Mouse (Mus musculus): ENCODE data around the gene D330020A13Rik. TPM values are rescaled to one million over a fixed set of nuclear protein-coding genes. Genes with fewer than 3 reads are reported as not detected.
"Not testable (repeated sequence)": the region's sequence is repeated elsewhere in the genome, so short reads cannot be mapped to it uniquely, and the experiment has no call there.

The D330020A13Rik gene
- total RNA-seq, 2 experiments from 2014 or later, result not detected

GRCm38 (mm10) chr6:120291396-120292009, 2.7 kb upstream of the D330020A13Rik start:
- intact Hi-C loops (cut with DNase I), result no loop called here

GRCm38 (mm10) chr6:120294785-120295133, 595 bp downstream of the D330020A13Rik start:
- intact Hi-C loops (cut with DNase I), result no loop called here
- DNase-seq (ENCODE audit: extremely low spot score in 1 of 2, low spot score in 2 of 2), result peak in 1 of 2 experiments; percentile 46

More at GRCm38 (mm10) chr6:120291396-120292009, 2.7 kb upstream of the D330020A13Rik start:
- DNase-seq (ENCODE audit: extremely low spot score in 1 of 2, low spot score in 2 of 2), result no peak

GRCm38 (mm10) chr6:120296589-120296988, 2.4 kb downstream of the D330020A13Rik start:
- intact Hi-C loops (cut with DNase I); DNase-seq (ENCODE audit: extremely low spot score in 1 of 2, low spot score in 2 of 2): not testable (repeated sequence)

- intact Hi-C loops (cut with DNase I), result loop anchor here (2.0 to 5.0 kb wide), 3 partner anchors 78 to 299 kb away; partner anchors contain the start of gene Wnk1
- DNase-seq (ENCODE audit: extremely low spot score in 1 of 2, low spot score in 2 of 2), result peak; percentile 34 to 49
These were observed 7.0 kb downstream of the D330020A13Rik start for GRCm38 (mm10) chr6:120301137-120301536.

GRCm38 (mm10) chr6:120302755-120303316, 8.7 kb downstream of the D330020A13Rik start:
- intact Hi-C loops (cut with DNase I), result loop anchor here (5.0 kb wide), 2 partner anchors 266 to 301 kb away; partner anchors contain the start of gene Wnk1

GRCm38 (mm10) chr6:120306859-120307594, 12.9 kb downstream of the D330020A13Rik start:
- no peak for DNase-seq (ENCODE audit: extremely low spot score in 1 of 2, low spot score in 2 of 2)
- intact Hi-C loops (cut with DNase I), result no loop called here

More at GRCm38 (mm10) chr6:120302755-120303316, 8.7 kb downstream of the D330020A13Rik start:
- DNase-seq (ENCODE audit: extremely low spot score in 1 of 2, low spot score in 2 of 2), result peak in 1 of 2 experiments; percentile 23

GRCm38 (mm10) chr6:120309338-120309737, 15.2 kb downstream of the D330020A13Rik start:
- intact Hi-C loops (cut with DNase I), result no loop called here
- no peak for DNase-seq (ENCODE audit: extremely low spot score in 1 of 2, low spot score in 2 of 2)

- intact Hi-C loops (cut with DNase I), result no loop called here
These were observed 15.6 kb downstream of the D330020A13Rik start for GRCm38 (mm10) chr6:120309787-120310186.

GRCm38 (mm10) chr6:120312443-120312842, 18.3 kb downstream of the D330020A13Rik start:
- intact Hi-C loops (cut with DNase I), result no loop called here
- no peak for DNase-seq (ENCODE audit: extremely low spot score in 1 of 2, low spot score in 2 of 2)

More at GRCm38 (mm10) chr6:120309787-120310186, 15.6 kb downstream of the D330020A13Rik start:
- no peak for DNase-seq (ENCODE audit: extremely low spot score in 1 of 2, low spot score in 2 of 2)

- intact Hi-C loops (cut with DNase I), result no loop called here
- DNase-seq (ENCODE audit: extremely low spot score in 1 of 2, low spot score in 2 of 2), result no peak
These were observed 24.3 kb downstream of the D330020A13Rik start for GRCm38 (mm10) chr6:120318303-120318940.

GRCm38 (mm10) chr6:120319129-120319528, 25.0 kb downstream of the D330020A13Rik start:
- DNase-seq (ENCODE audit: extremely low spot score in 1 of 2, low spot score in 2 of 2), result no peak
- intact Hi-C loops (cut with DNase I), result no loop called here

- DNase-seq (ENCODE audit: extremely low spot score in 1 of 2, low spot score in 2 of 2), result no peak
- intact Hi-C loops (cut with DNase I), result loop anchor here (10.0 kb wide), 1 partner anchor 836 kb away; no protein-coding TSS in a partner anchor
These were observed 26.2 kb downstream of the D330020A13Rik start for GRCm38 (mm10) chr6:120320369-120320768.

GRCm38 (mm10) chr6:120324295-120324927, 30.2 kb downstream of the D330020A13Rik start:
- peak; percentile 63 to 69 for DNase-seq (ENCODE audit: extremely low spot score in 1 of 2, low spot score in 2 of 2)
- intact Hi-C loops (cut with DNase I), result loop anchor here (10.0 kb wide), 1 partner anchor 840 kb away; no protein-coding TSS in a partner anchor

- no peak for DNase-seq (ENCODE audit: extremely low spot score in 1 of 2, low spot score in 2 of 2)
- intact Hi-C loops (cut with DNase I), result no loop called here
These were observed 38.2 kb downstream of the D330020A13Rik start for GRCm38 (mm10) chr6:120332351-120332750.

- intact Hi-C loops (cut with DNase I), result no loop called here
These were observed 49.8 kb downstream of the D330020A13Rik start for GRCm38 (mm10) chr6:120343992-120344391.

More at GRCm38 (mm10) chr6:120343992-120344391, 49.8 kb downstream of the D330020A13Rik start:
- DNase-seq (ENCODE audit: extremely low spot score in 1 of 2, low spot score in 2 of 2), result no peak

Data from left cerebral cortex, postnatal 10 days (tissue).